Mouse (Mus musculus) heart, adult 2 months (tissue): ENCODE results near the gene Aplf. TPM values are rescaled to one million over a fixed set of nuclear protein-coding genes. Genes with fewer than 3 reads are reported as not detected.

Source experiments
- DNase-seq, 2 experiments: peaks; one replicate each; pipeline ENCODE4 v3.0.0; 2021
- H3K27ac ChIP-seq: fragments of 200-600 bp; 2 replicates; pipeline ENCODE4 v1.8.1; 2022
- H3K27me3 ChIP-seq: fragments of 200-500 bp; 2 replicates; pipeline ENCODE4 v1.6.1; 2012; ENCODE audit warnings: mild to moderate bottlenecking, low read length, inconsistent platforms, mixed read lengths; ENCODE audit not compliant: control insufficient read depth, insufficient read depth
- H3K36me3 ChIP-seq: fragments of 200-500 bp; 2 replicates; pipeline ENCODE4 v1.6.1; 2012; ENCODE audit warnings: low read length, inconsistent platforms; ENCODE audit not compliant: control insufficient read depth, insufficient read depth
- H3K4me1 ChIP-seq: fragments of 200-500 bp; 2 replicates; pipeline ENCODE4 v1.6.1; 2011; ENCODE audit warnings: low read length; ENCODE audit not compliant: control insufficient read depth, insufficient read depth
- H3K4me3 ChIP-seq: fragments of 200-600 bp; 2 replicates; pipeline ENCODE4 v1.8.1; 2022
- H3K79me2 ChIP-seq: fragments of 200-500 bp; replicated peaks from 2 replicates; pipeline ENCODE4 v1.6.1; 2012; ENCODE audit warnings: mild to moderate bottlenecking, inconsistent platforms, low read length, moderate library complexity, mixed read lengths; ENCODE audit not compliant: control insufficient read depth, insufficient read depth
- H3K9ac ChIP-seq: fragments of 200-500 bp; 2 replicates; pipeline ENCODE4 v1.6.1; 2012; ENCODE audit warnings: low read depth, mild to moderate bottlenecking, control low read depth, inconsistent platforms, low read length, mixed read lengths
- CTCF ChIP-seq: fragments of 200-600 bp; IDR thresholded peaks from 2 replicates; pipeline ENCODE4 v1.8.1; 2022; ENCODE audit warnings: antibody characterized with exemption, mild to moderate bottlenecking, moderate library complexity
- EP300 ChIP-seq: fragments of 200-500 bp; IDR thresholded peaks from 2 replicates; pipeline ENCODE4 v1.6.1; 2011; ENCODE audit warnings: low read depth, low read length, control low read depth; ENCODE audit not compliant: insufficient read depth
- POLR2A ChIP-seq: fragments of 200-500 bp; IDR thresholded peaks from 2 replicates; pipeline ENCODE4 v1.6.1; 2011; ENCODE audit warnings: mild to moderate bottlenecking, low read depth, low read length, control low read depth; ENCODE audit not compliant: insufficient read depth
- WGBS: fragments of 180-500 bp; shearing (Covaris S2); methylation state at CpG from one replicate; pipeline ENCODE4 v1.1.7; 2018; 5-methylcytosine and 5-hydroxymethylcytosine counted together
- intact Hi-C: fragments of 180-260 bp; cut with DNase I; formaldehyde crosslinking; loops from one replicate; pipeline ENCODE4 v1.15.1; 2025
- polyA plus RNA-seq: library from polyadenylated mRNA; depleted of rRNA; stranded (reverse); fragments of >200 nt; gene quantifications from 2 replicates; pipeline ENCODE4 v1.2.3, GENCODE M21; 2012
- total RNA-seq, 2 experiments: library from RNA; stranded (reverse); gene quantifications; 2 replicates each; pipeline ENCODE4 v1.2.3; 2021

Gene Aplf
- total and polyA plus RNA-seq, 3 experiments, result 1.4 to 2.6 (median 2.1) TPM

DNA sequence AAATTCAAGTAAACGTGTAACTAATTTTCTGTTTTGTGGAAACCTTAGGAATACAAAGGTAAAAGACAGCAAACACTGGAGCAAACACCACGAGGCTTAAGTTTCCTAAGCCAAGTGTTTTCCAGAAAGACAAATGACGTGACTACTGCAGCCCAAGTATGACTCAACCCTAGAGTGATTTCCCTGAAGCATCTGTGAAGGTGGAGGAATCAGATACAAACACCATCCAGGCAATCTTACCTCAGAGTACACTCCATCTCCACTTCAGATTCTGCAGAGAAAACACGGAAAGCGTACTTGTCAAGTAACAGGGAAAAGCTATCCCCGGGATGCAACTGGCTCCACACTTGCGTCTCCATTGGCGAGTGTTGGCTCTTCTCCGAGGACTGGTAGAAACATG lies 8.5 kb downstream of the Aplf start:
- intact Hi-C loops, result no loop called here
- H3K9ac ChIP-seq, result no peak overlapping the region
- H3K36me3 ChIP-seq, result no peaks in the 10 kb centered on the region
- DNase-seq, result no peak
- no peaks in the 10 kb centered on the region for H3K79me2 ChIP-seq
- H3K27ac ChIP-seq, result no peak overlapping the region
- no peak overlapping the region for H3K4me3 ChIP-seq
- TF ChIP-seq EP300 (no peak), POLR2A (no peak), CTCF (no peak)
- H3K4me1 ChIP-seq, result no peaks in the 10 kb centered on the region
- no peaks in the 10 kb centered on the region for H3K27me3 ChIP-seq
- WGBS, result 89% methylated on average over 9 of the region's 9 CpGs

DNA sequence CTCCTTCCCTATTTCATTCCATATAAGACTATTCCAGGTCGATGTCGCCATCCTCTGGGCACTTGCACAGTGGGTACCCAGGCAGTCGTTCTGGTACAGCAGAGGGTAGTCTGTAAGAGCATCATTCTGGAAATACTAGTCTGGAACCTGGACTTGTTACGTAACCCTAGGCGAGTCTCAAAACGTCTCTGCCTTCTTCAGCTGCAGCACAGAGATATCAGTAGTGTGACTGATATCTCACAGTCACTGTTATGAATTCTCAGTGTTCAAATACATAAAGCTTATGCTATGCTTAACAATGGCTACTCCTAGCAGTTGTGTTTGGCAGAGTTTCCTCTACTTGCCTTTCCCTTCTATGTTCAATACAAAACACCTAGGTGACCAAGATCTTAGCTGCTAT lies 9.8 kb downstream of the Aplf start:
- Histone ChIP-seq H3K4me1 (no peaks in the 10 kb centered on the region), H3K27me3 (no peaks in the 10 kb centered on the region), H3K4me3 (no peak overlapping the region), H3K27ac (no peak overlapping the region), H3K36me3 (no peaks in the 10 kb centered on the region), H3K79me2 (no peaks in the 10 kb centered on the region), H3K9ac (no peak overlapping the region)
- intact Hi-C loops, result no loop called here
- no peak for TF ChIP-seq POLR2A
- no peak for TF ChIP-seq CTCF
- no peak for TF ChIP-seq EP300
- no peak for DNase-seq
- 62% methylated on average over 6 of the region's 6 CpGs for WGBS

DNA sequence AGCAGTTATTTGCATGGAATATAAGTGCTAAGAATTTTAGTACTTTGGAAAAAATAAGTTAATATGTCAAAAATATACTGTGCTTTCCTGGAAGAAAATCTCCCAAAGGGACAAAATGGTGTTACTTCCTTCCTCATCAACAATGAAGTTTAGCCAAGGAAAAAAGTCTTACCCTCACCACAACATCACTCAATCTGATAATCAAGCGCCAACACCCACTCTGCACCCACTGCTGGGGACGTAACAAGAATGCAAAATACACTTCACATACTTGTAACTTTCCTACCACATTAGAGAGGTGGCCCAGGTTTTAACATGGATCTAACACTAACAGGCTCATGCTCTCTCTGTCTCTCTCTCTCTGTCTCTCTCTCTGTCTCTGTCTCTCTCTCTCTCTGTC lies 10.3 kb downstream of the Aplf start:
- Histone ChIP-seq H3K79me2 (no peaks in the 10 kb centered on the region), H3K27me3 (no peaks in the 10 kb centered on the region), H3K4me1 (no peaks in the 10 kb centered on the region), H3K27ac (no peak overlapping the region), H3K4me3 (no peak overlapping the region), H3K36me3 (no peaks in the 10 kb centered on the region), H3K9ac (no peak overlapping the region)
- TF ChIP-seq EP300 (no peak), CTCF (no peak), POLR2A (no peak)
- 82% methylated on average over 2 of the region's 2 CpGs for WGBS
- intact Hi-C loops, result no loop called here
- DNase-seq, result no peak

DNA sequence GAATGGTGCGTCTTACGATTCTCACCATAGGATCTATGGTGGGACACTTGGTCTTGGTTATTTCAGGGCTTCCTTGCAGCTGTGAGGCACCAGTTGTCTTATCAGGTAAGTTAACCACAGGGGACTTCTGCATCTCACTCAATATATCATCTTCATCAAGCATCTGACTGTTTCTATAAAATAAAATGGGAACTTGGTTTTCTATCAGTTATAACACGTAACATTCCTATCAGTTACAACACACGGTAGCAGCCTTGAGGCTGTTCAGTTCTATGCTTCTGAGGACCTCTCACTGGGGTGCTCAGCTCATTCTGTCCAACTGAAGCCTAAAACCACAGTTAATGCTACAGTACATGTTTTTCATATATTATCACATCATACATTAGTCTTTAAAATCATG lies 13.2 kb downstream of the Aplf start:
- H3K4me1 ChIP-seq, result no peaks in the 10 kb centered on the region
- H3K79me2 ChIP-seq, result no peaks in the 10 kb centered on the region
- no peak overlapping the region for H3K9ac ChIP-seq
- H3K27me3 ChIP-seq, result no peaks in the 10 kb centered on the region
- no peak for TF ChIP-seq CTCF
- TF ChIP-seq EP300, result no peak
- TF ChIP-seq POLR2A, result no peak
- H3K27ac ChIP-seq, result no peak overlapping the region
- H3K36me3 ChIP-seq, result no peaks in the 10 kb centered on the region
- H3K4me3 ChIP-seq, result no peak overlapping the region
- WGBS, result 95% methylated on average over 4 of the region's 4 CpGs
- intact Hi-C loops, result no loop called here
- DNase-seq, result no peak

DNA sequence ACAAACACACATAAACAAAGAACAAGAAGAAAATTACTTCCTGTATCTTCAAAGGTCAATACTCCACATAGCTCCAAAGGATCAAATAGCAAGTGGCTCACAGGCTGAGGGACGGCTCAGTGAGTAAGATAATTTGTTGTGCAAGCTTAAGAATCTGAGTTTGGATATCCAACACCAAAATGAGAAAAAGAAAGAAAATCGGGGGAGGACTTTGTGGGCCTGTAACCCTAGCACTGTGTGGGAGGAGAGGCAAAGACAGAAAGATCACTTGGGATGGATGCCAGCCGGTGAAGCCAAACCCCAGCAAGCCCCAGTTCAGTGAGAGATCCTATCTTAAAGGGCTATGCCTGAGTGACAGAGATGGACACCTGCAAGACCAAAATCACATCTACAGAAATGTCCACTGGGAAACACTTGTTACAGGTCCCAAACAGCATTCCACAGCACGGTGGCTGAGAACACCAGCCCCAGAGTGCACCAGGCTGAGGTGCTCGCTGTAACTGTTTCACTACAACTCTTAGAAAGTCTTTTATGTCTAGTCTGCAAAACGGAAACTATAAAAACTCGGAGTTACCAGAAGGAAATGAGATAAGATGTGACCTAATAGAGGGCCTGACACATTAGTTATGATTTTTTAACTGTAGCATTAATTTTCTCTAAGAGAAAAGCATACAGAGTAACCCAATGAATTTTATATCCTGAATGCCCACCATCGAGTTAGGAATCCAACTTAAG lies 17.9 kb downstream of the Aplf start:
- no peak for DNase-seq
- no peaks in the 10 kb centered on the region for H3K79me2 ChIP-seq
- no peaks in the 10 kb centered on the region for H3K27me3 ChIP-seq
- 33% methylated on average over 8 of the region's 8 CpGs for WGBS
- no peaks in the 10 kb centered on the region for H3K36me3 ChIP-seq
- no peak overlapping the region for H3K4me3 ChIP-seq
- no peak overlapping the region for H3K9ac ChIP-seq
- H3K4me1 ChIP-seq, result peaks cover 2% of the 10 kb centered on the region; the same call in 1 of the 2 replicates
- no peak overlapping the region for H3K27ac ChIP-seq
- TF ChIP-seq POLR2A, result no peak
- intact Hi-C loops, result no loop called here

DNA sequence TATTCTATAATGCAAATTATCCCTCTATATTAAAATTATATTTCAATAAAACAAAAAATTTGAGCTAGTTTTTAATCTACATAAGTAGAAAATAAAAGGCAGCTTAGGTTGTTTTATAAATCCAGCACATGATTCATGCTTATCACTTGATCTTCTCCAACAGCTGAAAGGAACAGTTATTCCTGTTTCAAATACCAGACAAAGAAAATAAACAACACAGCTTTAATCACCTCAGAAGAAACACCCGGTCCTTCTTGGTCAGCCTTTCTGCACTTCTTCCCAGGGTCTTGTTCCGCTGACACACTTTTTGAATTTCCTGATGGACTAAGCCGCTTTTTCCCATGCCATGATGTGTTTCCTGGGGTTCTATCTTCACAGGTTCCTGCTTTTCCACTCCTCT lies 18.5 kb downstream of the Aplf start:
- Histone ChIP-seq H3K27me3 (no peaks in the 10 kb centered on the region), H3K79me2 (no peaks in the 10 kb centered on the region), H3K27ac (no peak overlapping the region), H3K36me3 (no peaks in the 10 kb centered on the region), H3K9ac (no peak overlapping the region), H3K4me1 (peaks cover 2% of the 10 kb centered on the region; the same call in 1 of the 2 replicates), H3K4me3 (no peak overlapping the region)
- DNase-seq, result no peak
- no peak for TF ChIP-seq EP300
- no peak for TF ChIP-seq CTCF
- no peak for TF ChIP-seq POLR2A
- WGBS, result 53% methylated on average over 3 of the region's 3 CpGs
- intact Hi-C loops, result no loop called here
